Mouse (Mus musculus) cerebellum, postnatal 4 days (tissue): Measurements from ENCODE around the gene Wbp2.
"Not testable (repeated sequence)": the region's sequence is repeated elsewhere in the genome, so short reads cannot be mapped to it uniquely, and the experiment has no call there.

ENCODE experiments used
- DNase-seq, 2 experiments: peaks; one replicate each; pipeline ENCODE4 v3.0.0; 2022; ENCODE audit warnings: low spot score in 2 of 2, mixed read lengths in 1 of 2

The Wbp2 gene

DNA sequence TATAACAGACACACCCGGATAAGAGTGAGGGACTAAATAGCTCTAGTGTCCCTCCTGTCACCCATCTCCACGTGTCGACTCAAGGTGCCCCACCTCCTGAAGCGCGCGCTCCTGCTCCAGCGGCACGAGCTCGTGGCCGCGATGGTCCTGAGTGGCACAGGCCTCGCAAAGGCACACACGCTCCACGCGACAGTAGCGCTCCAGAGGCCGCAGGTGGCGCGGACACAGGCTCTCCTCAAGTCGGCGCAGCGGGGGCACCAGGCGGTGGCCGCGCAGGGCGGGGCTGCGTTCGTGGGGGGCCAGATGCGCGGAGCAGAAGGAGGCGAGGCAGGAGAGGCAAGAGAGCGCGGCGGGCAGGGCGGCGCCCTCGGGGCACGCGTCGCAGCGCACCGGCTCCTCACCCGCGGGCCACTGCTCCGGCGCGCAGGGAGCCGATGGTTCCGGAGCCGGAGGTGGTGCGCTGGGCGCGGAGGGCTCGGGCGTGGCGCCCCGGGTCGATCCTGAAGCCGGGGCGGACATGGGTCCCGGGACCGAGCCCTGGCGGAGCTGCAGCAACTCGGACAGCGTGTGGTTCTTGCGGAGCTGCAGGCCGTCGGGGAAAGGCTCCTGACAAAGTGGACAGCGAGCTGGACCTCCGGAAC, 22.8 kb upstream of the Wbp2 start:
- DNase-seq: no peak

DNA sequence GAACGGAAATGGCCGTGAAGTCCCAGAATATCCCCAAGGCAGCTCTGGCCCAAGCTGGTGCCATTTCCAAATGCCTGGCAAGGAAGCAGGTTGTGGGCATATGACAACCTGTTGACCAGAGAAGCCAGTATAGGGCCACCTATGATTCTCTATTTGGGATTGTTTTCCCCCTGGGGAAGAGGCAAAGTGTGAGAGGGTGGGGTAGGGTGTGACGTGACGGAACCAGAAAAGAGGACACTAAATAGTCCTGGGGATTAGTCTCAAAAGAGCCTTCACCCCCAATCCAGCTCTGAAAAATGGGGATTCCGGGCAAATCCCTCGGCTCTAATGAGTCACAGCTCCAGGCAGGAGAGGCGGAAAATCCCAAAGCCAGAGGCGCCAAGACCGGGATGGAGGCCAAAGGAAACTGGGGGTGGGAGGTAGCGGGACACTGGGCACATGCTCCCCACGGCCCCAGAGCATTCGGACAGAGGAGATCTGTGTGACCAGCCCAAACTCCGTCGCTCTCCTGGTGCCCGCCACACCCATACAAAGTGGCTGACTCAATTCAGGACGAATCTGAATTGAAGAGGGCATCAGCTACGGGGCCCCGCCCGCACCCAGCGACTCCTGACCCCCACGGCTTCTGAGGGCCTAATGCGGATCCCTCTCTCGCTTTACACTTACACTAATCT, 21.8 kb upstream of the Wbp2 start:
- no peak for DNase-seq

- DNase-seq: no peak
These were observed 21.0 kb upstream of the Wbp2 start for GRCm38 (mm10) chr11:116107777-116108285.

GRCm38 (mm10) chr11:116106963-116107776, 20.4 kb upstream of the Wbp2 start:
- DNase-seq: no peak

DNA sequence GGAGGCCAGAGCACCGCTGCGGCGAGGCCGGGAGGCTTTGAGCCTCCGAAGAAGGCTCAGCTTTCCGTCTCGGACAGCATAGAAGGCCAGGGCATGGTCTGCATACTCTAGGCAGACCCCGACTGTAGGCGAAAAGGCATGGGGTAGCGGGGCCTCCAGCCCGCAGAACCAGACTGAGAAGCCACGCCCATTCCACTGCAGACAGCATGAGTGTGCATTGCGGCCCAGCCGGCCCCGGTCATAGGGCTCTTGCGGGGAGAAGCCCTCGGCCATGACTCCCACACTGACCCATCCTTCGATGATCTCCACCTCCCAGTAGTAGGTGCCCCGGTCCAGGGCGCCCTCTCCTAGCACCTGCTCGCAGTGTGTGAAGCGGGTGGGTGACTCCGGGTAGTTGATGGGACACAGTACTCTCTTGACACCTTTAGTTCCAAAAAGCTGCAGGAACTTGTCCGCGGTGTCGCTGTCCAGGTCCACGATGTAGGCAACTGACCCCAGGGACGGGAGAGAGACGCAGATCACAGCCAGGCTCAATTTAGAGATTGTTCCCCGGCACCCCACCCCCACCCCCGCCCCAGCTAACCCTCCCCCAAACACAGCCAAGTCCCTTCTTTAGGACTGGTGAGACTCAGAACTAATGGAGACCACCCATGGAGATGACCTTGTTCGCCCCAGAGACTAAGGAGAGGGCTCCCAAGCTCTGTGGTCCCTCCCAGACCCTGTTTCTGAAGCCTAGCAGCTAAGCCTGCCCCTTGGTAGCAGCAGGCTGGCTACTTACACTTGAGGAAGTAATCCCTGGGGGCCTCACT, 19.6 kb upstream of the Wbp2 start:
- no peak for DNase-seq

- DNase-seq: no peak
These were observed 18.3 kb upstream of the Wbp2 start for GRCm38 (mm10) chr11:116105065-116105464.

- DNase-seq: no peak
These were observed 17.3 kb upstream of the Wbp2 start for GRCm38 (mm10) chr11:116104006-116104646.

- DNase-seq: no peak
These were observed 16.8 kb upstream of the Wbp2 start for GRCm38 (mm10) chr11:116103572-116103971.

GRCm38 (mm10) chr11:116102472-116102871, 15.7 kb upstream of the Wbp2 start:
- no peak for DNase-seq

DNA sequence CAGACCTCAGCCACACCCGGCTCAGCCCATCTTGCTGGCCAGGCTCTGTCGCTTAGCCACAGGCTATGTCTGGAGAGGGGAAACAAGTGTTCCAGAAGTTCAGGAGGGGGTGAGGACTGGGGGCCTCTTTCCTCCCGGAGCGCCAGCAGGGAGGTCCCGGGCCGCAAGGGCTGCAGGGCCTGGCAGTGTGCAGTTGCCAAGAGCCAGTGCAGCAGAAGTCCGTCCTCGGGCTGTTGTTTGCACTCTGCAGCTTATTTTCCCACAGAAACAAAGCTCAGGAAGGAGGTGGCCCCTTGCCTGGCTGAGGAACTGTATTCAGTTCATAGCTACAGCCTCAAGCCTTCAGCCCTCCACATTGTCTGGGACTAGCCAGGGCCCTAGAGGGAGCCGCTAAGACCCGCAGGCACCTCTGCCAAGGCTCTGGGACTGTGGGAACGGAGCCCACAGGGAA, 15.2 kb upstream of the Wbp2 start:
- no peak for DNase-seq

DNA sequence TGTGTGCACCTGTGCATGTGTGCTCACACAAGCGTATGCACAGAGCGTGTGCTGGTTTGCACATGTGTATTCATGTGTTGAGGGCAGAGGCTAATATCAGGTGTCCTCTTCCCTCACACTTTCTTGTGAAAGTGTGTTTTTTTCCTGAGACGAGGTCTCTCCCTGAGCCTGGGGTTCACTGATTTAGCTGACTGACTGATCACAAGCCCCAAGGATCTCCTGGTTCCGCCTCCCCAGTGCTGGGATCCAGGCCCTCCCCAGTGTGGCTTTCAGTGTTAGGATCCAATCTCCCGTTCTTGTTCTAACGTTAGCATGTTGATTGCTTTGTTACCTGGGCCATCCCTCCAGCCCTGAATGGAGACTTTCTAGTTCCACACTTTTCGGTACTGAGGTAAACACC, 14.0 kb upstream of the Wbp2 start:
- no peak for DNase-seq

DNA sequence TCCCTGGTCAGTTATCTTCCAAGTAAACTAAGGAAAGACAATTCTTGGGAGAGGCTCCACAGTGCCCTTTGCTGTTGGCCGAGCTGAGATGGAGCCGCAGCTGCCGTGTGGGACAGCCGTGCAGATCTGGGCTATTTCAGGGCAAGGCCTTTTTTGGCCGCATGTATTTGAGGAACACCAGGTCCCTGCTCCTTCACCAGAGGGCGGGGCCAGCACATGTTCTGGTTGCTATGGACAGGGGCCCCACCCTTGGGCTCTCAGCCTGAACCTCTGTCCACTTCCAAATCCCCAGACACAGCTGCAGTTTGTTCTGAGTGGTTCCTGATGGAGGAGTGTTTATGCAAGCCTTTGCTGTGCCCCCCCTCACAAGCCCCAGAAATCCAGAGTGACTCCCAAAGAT, 13.6 kb upstream of the Wbp2 start:
- DNase-seq: no peak

DNA sequence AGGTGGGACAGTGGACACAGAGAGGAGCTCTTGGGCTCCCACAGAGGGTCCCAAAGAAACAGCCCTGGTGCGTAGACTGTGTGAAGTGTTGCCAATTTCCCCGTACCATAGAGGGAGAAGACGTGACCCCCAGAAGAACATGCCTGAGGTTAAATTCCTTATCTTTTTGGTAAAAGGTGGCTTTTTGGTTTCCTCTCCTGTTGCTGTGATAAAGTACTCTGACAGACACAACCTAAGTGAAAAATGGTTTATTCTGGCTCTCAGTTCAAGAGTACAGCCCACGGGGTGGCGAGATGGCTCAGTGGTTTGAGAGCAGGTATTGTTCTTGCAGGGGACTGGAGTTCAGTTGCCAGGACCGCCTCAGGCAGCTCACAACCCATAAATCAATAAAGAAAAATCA, 12.7 kb upstream of the Wbp2 start:
- DNase-seq: no peak

DNA sequence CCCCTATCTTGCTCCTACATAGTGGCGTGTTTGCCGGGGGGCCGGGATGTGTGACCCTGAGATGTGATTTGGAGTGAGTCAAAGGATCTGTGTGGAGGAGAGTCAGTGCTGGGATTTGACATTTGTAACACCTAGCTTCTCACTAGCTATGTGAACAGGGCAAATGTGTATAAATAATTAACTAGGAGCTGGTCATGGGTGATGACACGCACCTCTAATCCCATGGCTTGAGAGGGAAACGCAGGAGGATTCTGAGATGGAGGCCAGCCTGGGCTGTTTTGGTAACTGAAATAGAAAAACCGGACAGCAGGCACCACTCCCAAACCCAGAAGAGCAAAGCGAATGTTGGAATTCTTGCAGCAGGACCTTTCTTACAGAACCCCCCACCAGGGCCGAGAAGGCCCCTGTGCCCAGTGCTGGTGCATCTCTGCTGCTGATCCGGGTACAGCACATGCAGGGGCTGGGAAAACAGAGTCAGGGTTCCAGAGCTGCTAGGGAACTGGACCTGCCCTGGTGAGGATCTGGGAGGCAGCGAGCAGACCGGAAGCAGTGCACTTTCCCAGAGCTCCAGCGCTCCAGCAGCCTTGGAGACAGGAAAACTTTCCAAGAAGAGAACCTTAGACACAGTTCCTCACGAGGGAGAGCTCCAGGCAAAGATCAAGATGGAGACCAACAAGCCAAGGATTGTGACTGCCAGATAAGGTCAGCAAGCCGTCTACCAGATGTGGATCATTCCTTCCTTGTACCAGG, 12.1 kb upstream of the Wbp2 start:
- no peak for DNase-seq

GRCm38 (mm10) chr11:116096213-116097108, 9.7 kb upstream of the Wbp2 start:
- no peak for DNase-seq

DNA sequence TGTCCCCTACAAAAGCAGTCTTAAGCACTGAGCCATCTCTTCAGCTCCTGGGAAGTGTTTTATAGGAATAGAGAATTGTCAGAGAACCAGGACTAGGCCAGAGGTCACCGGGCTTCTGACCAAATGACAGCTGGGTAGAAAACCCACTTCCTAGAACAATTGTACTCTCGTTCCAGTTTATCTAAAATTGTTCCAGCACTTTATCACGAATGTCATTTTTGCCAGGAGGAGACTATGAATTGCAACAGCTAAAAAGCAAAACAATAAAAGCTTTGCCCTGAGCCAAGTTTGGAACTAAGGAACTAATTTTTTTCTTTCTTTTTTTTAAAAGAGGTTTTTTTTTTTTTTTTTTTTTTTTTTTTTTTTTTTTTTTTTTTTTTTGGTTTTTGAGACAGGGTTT, 8.8 kb upstream of the Wbp2 start:
- no peak for DNase-seq

DNA sequence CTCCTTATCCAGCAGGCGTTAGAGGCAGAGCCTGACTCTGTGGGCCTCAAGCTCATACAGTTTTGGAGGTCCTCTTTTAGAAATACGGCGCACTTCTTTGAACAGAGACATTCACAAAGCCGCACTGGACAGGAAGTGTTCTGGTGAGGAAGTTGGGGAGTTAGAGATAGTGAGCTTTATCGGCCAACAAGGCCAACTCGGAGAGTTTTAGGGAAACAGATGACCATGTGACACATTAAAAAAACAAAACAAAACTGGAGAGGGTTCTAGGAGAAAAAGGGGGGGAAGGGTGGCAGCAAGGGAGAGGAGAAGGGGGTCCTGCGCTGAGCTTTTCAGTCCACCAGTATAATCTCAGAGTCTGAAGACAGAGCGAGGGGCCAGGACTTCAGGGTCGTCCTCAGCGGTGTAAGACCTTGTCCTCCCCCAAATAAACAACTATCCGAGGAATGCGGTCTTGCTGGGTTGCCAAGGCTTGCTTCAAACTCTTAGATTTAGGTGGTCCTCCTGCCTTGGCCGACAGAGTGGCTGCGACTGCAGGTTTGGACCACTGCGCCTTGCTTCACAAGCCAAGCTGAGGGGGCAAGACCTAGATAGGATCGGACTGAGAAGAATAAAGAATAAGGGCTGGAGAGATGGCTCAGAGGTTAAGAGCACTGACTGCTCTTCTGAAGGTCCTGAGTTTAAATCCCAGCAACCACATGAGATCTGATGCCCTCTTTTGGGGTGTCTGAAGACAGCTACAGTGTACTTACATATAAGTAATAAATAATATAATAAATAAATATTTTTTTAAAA, 7.2 kb upstream of the Wbp2 start:
- no peak for DNase-seq

DNA sequence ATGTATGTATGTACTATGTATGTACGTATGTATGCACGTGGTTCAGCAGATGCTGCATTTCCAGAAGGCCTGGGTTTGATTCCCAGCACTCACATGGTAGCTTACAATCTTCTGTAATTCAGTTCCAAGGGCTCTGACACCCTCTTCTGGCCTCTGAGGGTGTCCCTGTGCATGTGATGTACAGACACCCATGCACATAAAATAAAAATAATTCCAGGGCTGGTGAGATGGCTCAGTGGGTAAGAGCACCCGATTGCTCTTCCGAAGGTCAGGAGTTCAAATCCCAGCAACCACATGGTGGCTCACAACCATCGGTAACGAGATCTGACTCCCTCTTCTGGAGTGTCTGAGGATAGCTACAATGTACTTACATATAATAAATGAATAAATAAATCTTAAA, 6.2 kb upstream of the Wbp2 start:
- DNase-seq: not testable (repeated sequence)

DNA sequence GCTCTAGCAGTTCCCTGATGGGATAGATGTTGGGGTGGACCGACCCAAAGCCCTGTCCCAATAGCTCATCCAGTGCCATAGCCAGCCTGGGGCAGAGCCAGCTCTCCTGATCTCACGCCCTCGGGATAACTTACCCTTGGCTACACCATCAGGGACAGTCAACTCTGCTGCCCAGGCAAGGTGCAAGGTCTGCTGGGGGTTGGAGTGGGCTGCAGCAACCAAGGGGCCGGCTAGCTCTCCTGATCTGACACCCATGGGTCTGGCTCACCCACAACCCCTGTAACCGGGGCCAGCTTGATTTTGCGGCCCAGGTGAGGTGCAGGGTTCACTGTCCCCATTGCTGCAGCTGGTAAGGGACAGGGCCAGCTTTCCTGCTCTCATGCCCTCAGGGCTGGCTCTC, 4.8 kb upstream of the Wbp2 start:
- no peak for DNase-seq
